Comparison of ENCODE assay signal across 10 mouse cellular contexts in the genomic region with DNA sequence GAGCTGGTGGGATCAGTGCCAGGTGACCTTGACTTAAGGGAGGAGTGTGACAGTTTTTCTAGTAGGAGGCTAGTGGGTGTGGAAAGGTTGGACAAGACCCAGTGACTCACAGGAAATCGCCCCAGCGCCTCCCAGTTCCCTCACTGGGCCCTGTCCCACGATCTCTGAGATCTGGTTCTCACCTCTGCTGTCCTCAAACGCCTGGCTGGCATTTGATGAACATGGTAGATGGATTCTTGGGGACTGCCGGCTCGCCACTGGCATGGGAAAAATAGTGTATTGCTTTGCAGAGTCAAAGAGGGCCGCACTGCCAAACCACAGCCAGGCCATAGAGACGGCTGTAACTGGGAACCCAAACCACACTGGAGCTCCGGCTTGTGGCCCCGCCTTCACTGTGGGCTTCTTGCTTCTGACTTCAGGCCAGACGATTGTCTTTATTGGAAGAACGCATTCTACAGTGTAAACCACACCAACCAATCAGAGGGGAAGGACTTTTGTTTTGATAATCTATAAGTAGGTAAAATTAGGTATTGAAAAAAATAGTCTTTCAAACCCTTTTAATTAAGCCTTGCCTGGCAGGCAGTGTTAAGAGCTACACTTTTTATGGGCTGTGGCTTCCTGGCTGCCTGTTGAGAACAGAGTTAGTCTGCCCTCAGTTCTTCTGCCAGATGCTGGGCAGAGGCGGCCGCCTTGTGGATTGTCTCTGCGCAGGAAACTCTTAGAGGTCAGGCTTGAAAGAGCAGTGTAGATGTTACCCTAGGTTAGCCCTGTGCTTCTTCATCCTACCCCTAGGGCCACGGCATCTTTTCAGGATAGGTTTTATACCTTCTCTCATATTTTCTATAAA. TPM values are rescaled to one million over a fixed set of nuclear protein-coding genes. Genes with fewer than 3 reads are reported as not detected.
A peak's percentile ranks its signal among the peaks of the same experiment; 100 is the strongest.
DNase-seq lines count a peak whose midpoint lies in the region; ATAC-seq and TF ChIP-seq lines count a peak whose summit lies in the region.
"Had no signal": no experiment of that assay in that cellular context is flagged by ENCODE, and none has a peak within 500 bp of the region (broad histone marks: within the 10 kb centered on the region; RNA-seq: fewer than 3 reads in every experiment).

No protein-coding gene starts in this region.

- H3K9ac ChIP-seq in heart, postnatal 0 days (replicated peaks; ENCODE audit: low read depth, low read length) = no peak overlapping the region
- no peak overlapping the region for H3K9ac ChIP-seq in heart, embryonic 11.5 days (ENCODE audit: low read depth, low read length)
- no peak overlapping the region for H3K9ac ChIP-seq in ES-Bruce4 (ENCODE audit: low read depth, poor library complexity, severe bottlenecking)
- no peak overlapping the region for H3K9ac ChIP-seq in hindbrain, embryonic 13.5 days
- H3K9ac ChIP-seq: midbrain, embryonic 12.5 days had no signal

- peak; percentile 51 for ATAC-seq in heart, postnatal 0 days (ENCODE audit: insufficient read depth, low read depth)
- no peak for ATAC-seq in heart, embryonic 11.5 days (replicated peaks; ENCODE audit: insufficient number of reproducible peaks, low FRiP score, low TSS enrichment)
- peak; percentile 87 to 88 for ATAC-seq in hematopoietic stem cell, adult 5-6 weeks (replicated peaks in 1 of 2; ENCODE audit: insufficient read depth in 1 of 2, low FRiP score in 2 of 2, low TSS enrichment in 1 of 2, low read depth in 1 of 2, poor library complexity in 2 of 2, severe bottlenecking in 2 of 2)
- no peak for ATAC-seq in erythroid progenitor cell, adult 5-6 weeks (replicated peaks; ENCODE audit: low FRiP score, poor library complexity, severe bottlenecking)
- no peak for ATAC-seq in hindbrain, embryonic 13.5 days (ENCODE audit: low FRiP score)

- no peaks in the 10 kb centered on the region for H3K27me3 ChIP-seq in heart, postnatal 0 days (ENCODE audit: control insufficient read depth, insufficient read depth, low read length)
- H3K27me3 ChIP-seq in heart, embryonic 11.5 days (ENCODE audit: control insufficient read depth, insufficient read depth, low read length) = no peaks in the 10 kb centered on the region
- H3K27me3 ChIP-seq in ES-Bruce4 (ENCODE audit: control insufficient read depth, insufficient read depth, low read length, poor library complexity, severe bottlenecking) = no peaks in the 10 kb centered on the region
- H3K27me3 ChIP-seq in hindbrain, embryonic 13.5 days = no peaks in the 10 kb centered on the region
- H3K27me3 ChIP-seq: midbrain, embryonic 12.5 days had no signal

- H3K9me3 ChIP-seq in heart, postnatal 0 days (replicated peaks; ENCODE audit: control insufficient read depth, low read length) = no peaks in the 10 kb centered on the region
- H3K9me3 ChIP-seq in heart, embryonic 11.5 days (replicated peaks; ENCODE audit: control insufficient read depth, low read length) = no peaks in the 10 kb centered on the region
- H3K9me3 ChIP-seq in ES-Bruce4 (replicated peaks; ENCODE audit: control insufficient read depth, insufficient read depth, low read length, poor library complexity, severe bottlenecking) = no peaks in the 10 kb centered on the region
- H3K9me3 ChIP-seq in hindbrain, embryonic 13.5 days = no peaks in the 10 kb centered on the region; the same call in 1 of the 2 replicates

- no peak for TF ChIP-seq EP300 in heart, postnatal 0 days (IDR thresholded peaks at IDR 0.05; ENCODE audit: low read depth)
- no peak for TF ChIP-seq EP300 in ES-Bruce4 (IDR thresholded peaks at IDR 0.05; ENCODE audit: insufficient read depth, low read depth, low read length)

- TF ChIP-seq POLR2A in ES-Bruce4 (IDR thresholded peaks at IDR 0.05; ENCODE audit: insufficient read depth, low read length) = no peak

- no peak overlapping the region for H3K27ac ChIP-seq in heart, postnatal 0 days (ENCODE audit: low read depth)
- no peak overlapping the region for H3K27ac ChIP-seq in heart, embryonic 11.5 days (ENCODE audit: low read depth, low read length)
- H3K27ac ChIP-seq in ES-Bruce4 (ENCODE audit: insufficient read depth, low read length) = peak overlapping the region; percentile 3; the same call in 1 of the 2 replicates
- no peak overlapping the region for H3K27ac ChIP-seq in hindbrain, embryonic 13.5 days
- H3K27ac ChIP-seq: midbrain, embryonic 12.5 days had no signal

- H3K4me2 ChIP-seq in heart, postnatal 0 days (ENCODE audit: low read depth, low read length) = no peak overlapping the region
- no peak overlapping the region for H3K4me2 ChIP-seq in heart, embryonic 11.5 days
- no peak overlapping the region for H3K4me2 ChIP-seq in hindbrain, embryonic 13.5 days
- H3K4me2 ChIP-seq: midbrain, embryonic 12.5 days had no signal

- WGBS in heart, postnatal 0 days = 52% methylated on average over 16 of the region's 16 CpGs
- 67% methylated on average over 16 of the region's 16 CpGs for WGBS in heart, embryonic 11.5 days (ENCODE audit: insufficient replicate concordance)
- 92% methylated on average over 16 of the region's 16 CpGs for WGBS in hindbrain, embryonic 13.5 days

- TF ChIP-seq CTCF in heart, postnatal 0 days (IDR thresholded peaks at IDR 0.05; ENCODE audit: low read depth) = no peak
- TF ChIP-seq CTCF in ES-Bruce4 (IDR thresholded peaks at IDR 0.05; ENCODE audit: low read depth, low read length) = no peak

- peak; percentile 34 for DNase-seq in heart, postnatal 0 days (ENCODE audit: low spot score)
- peak; percentile 12 for DNase-seq in ovary, postnatal 36 days (ENCODE audit: low spot score)
- no peak for DNase-seq in layer of hippocampus, adult 9-10 months (ENCODE audit: low spot score)

- H3K4me3 ChIP-seq in heart, postnatal 0 days (ENCODE audit: low read depth, low read length) = no peak overlapping the region
- H3K4me3 ChIP-seq in heart, embryonic 11.5 days (ENCODE audit: low read depth, low read length) = no peak overlapping the region
- H3K4me3 ChIP-seq in ES-Bruce4 (ENCODE audit: low read depth, low read length) = no peak overlapping the region
- H3K4me3 ChIP-seq in hindbrain, embryonic 13.5 days = no peak overlapping the region
- H3K4me3 ChIP-seq: erythroblast, embryonic 14.5 days; midbrain, embryonic 12.5 days had no signal

- no peaks in the 10 kb centered on the region for H3K36me3 ChIP-seq in heart, postnatal 0 days (replicated peaks; ENCODE audit: control insufficient read depth, insufficient read depth, low read length)
- H3K36me3 ChIP-seq in heart, embryonic 11.5 days (ENCODE audit: control insufficient read depth, insufficient read depth, low read length) = no peaks in the 10 kb centered on the region
- H3K36me3 ChIP-seq in ES-Bruce4 (ENCODE audit: control insufficient read depth, insufficient read depth, low read length, poor library complexity, severe bottlenecking) = peaks cover 6% of the 10 kb centered on the region; the same call in 1 of the 2 replicates
- H3K36me3 ChIP-seq in hindbrain, embryonic 13.5 days = no peaks in the 10 kb centered on the region
- H3K36me3 ChIP-seq: midbrain, embryonic 12.5 days had no signal

- peaks cover 6% of the 10 kb centered on the region; the same call in 1 of the 2 replicates for H3K4me1 ChIP-seq in heart, postnatal 0 days (ENCODE audit: control insufficient read depth, insufficient read depth)
- H3K4me1 ChIP-seq in heart, embryonic 11.5 days (ENCODE audit: control insufficient read depth, insufficient read depth, low read length) = no peaks in the 10 kb centered on the region
- no peaks in the 10 kb centered on the region for H3K4me1 ChIP-seq in ES-Bruce4 (ENCODE audit: control insufficient read depth, insufficient read depth, low read length)
- no peaks in the 10 kb centered on the region for H3K4me1 ChIP-seq in hindbrain, embryonic 13.5 days (replicated peaks)
- H3K4me1 ChIP-seq: midbrain, embryonic 12.5 days had no signal

RNA-seq across cellular contexts. Expression of a gene that starts 15.4 kb away (rescaled TPM):
- 0.39 TPM in 1 of 2 replicates, not detected in the other for total RNA-seq in heart, postnatal 0 days (2014; rRNA removed; ENCODE audit: low replicate concordance)
- polyA plus RNA-seq in heart, postnatal 0 days (2015; fragmentation: Nextera tagmentation; extraction: Ambion mirVana) = 0.10 and 0.16 TPM in 2 replicates
- polyA plus RNA-seq in heart, embryonic 11.5 days (2014; fragmentation: Nextera tagmentation; extraction: Ambion mirVana) = 0.82 and 1.2 TPM in 2 replicates
- polyA plus RNA-seq in ES-Bruce4 (2011; ENCODE audit: insufficient read depth, insufficient read length, low read depth, missing spikeins) = 52.8 and 53.7 TPM in 2 replicates
- total RNA-seq in hematopoietic stem cell, adult 5-6 weeks (2017) = 15.3 and 19.9 TPM in 2 replicates
- not detected in 2 replicates for total RNA-seq in erythroid progenitor cell, adult 5-6 weeks (2015; ENCODE audit: low replicate concordance)
- not detected in 2 replicates for total RNA-seq in erythroid progenitor cell, adult 5-6 weeks (2017; ENCODE audit: low replicate concordance)
- 9.3 and 9.6 TPM in 2 replicates for polyA plus RNA-seq in hindbrain, embryonic 13.5 days (2015; fragmentation: Nextera tagmentation; extraction: Ambion mirVana)
- polyA plus RNA-seq: erythroblast, embryonic 14.5 days had no signal

Comparison
In these comparisons a context has a peak if more than half of its experiments do, and no peak if none do; other contexts are left out.
1. ATAC-seq: peak in heart, postnatal 0 days (single experiment) and hematopoietic stem cell, adult 5-6 weeks (2 of 2); none in heart, embryonic 11.5 days (single experiment), erythroid progenitor cell, adult 5-6 weeks (single experiment) and hindbrain, embryonic 13.5 days (single experiment).